Mouse (Mus musculus) kidney, embryonic 14.5 days (tissue): ENCODE results near the gene Pxn. TPM values are rescaled to one million over a fixed set of nuclear protein-coding genes. Genes with fewer than 3 reads are reported as not detected.

Experiments used
- ATAC-seq: fragments of 200-750 bp; cut with Nextera tagmentation; 2 replicates; pipeline ENCODE4 v1.8.0; 2017; ENCODE audit warnings: moderate number of reproducible peaks, mild to moderate bottlenecking, moderate TSS enrichment, moderate library complexity; ENCODE audit not compliant: low FRiP score, low TSS enrichment
- H3K27ac ChIP-seq: fragments of 300-500 bp; sonication (generic); 2 replicates; pipeline ENCODE4 v1.5.1; 2014; ENCODE audit warnings: low read depth, mild to moderate bottlenecking, low read length, moderate library complexity, mixed read lengths
- H3K27me3 ChIP-seq: fragments of 300-500 bp; sonication (generic); 2 replicates; pipeline ENCODE4 v1.6.1; 2014; ENCODE audit warnings: mild to moderate bottlenecking, low read length; ENCODE audit not compliant: control insufficient read depth, insufficient read depth
- H3K36me3 ChIP-seq: fragments of 300-500 bp; sonication (generic); 2 replicates; pipeline ENCODE4 v1.6.1; 2014; ENCODE audit warnings: low read length, mixed read lengths; ENCODE audit not compliant: control insufficient read depth, insufficient read depth
- H3K4me1 ChIP-seq: fragments of 300-500 bp; sonication (generic); 2 replicates; pipeline ENCODE4 v1.6.1; 2014; ENCODE audit warnings: low read length, mixed read lengths; ENCODE audit not compliant: control insufficient read depth, insufficient read depth
- H3K4me2 ChIP-seq: fragments of 300-500 bp; sonication (generic); replicated peaks from 2 replicates; pipeline ENCODE4 v1.6.1; 2014; ENCODE audit warnings: low read depth, mild to moderate bottlenecking, low read length
- H3K4me3 ChIP-seq: fragments of 300-500 bp; sonication (generic); 2 replicates; pipeline ENCODE4 v1.5.1; 2014; ENCODE audit warnings: mild to moderate bottlenecking, low read length
- H3K9ac ChIP-seq: fragments of 300-500 bp; sonication (generic); 2 replicates; pipeline ENCODE4 v1.6.1; 2014; ENCODE audit warnings: low read depth, mild to moderate bottlenecking, low read length, moderate library complexity
- H3K9me3 ChIP-seq: fragments of 300-500 bp; sonication (generic); 2 replicates; pipeline ENCODE4 v1.6.1; 2016; ENCODE audit warnings: low read length; ENCODE audit not compliant: control insufficient read depth
- WGBS: fragments of 180-500 bp; shearing (Covaris S2); extraction: QIAGEN DNeasy Blood & Tissue Kit; methylation state at CpG from one replicate; pipeline ENCODE4 v1.1.7; 2014; 5-methylcytosine and 5-hydroxymethylcytosine counted together
- polyA plus RNA-seq: library from polyadenylated mRNA; unstranded; fragments of >200 nt; fragmentation: Nextera tagmentation; extraction: Ambion mirVana; gene quantifications from 2 replicates; pipeline ENCODE4 v1.2.1, GENCODE M21; 2014

Pxn gene
- polyA plus RNA-seq, 1 experiment from 2014 or later, result 22.4 TPM

GRCm38 (mm10) chr5:115528128-115528527 is 21.7 kb downstream of the Pxn start:
- ATAC-seq, result no peak
- WGBS, result 82% methylated on average over 5 of the region's 5 CpGs
- Histone ChIP-seq H3K27me3 (no peaks in the 10 kb centered on the region), H3K36me3 (no peaks in the 10 kb centered on the region), H3K4me2 (no peak overlapping the region), H3K9me3 (no peaks in the 10 kb centered on the region), H3K4me1 (peaks cover 76% of the 10 kb centered on the region), H3K27ac (no peak overlapping the region), H3K4me3 (no peak overlapping the region), H3K9ac (no peak overlapping the region)

GRCm38 (mm10) chr5:115529364-115529741 is 22.9 kb downstream of the Pxn start:
- peak overlapping the region; percentile 82; the same call in 1 of the 2 replicates for H3K27ac ChIP-seq
- no peak for ATAC-seq
- H3K4me1 ChIP-seq, result peaks cover 76% of the 10 kb centered on the region
- H3K9me3 ChIP-seq, result no peaks in the 10 kb centered on the region
- H3K36me3 ChIP-seq, result no peaks in the 10 kb centered on the region
- WGBS, result 52% methylated on average over 8 of the region's 8 CpGs
- H3K4me3 ChIP-seq, result no peak overlapping the region
- no peak overlapping the region for H3K4me2 ChIP-seq
- no peaks in the 10 kb centered on the region for H3K27me3 ChIP-seq
- H3K9ac ChIP-seq, result no peak overlapping the region

- WGBS, result 40% methylated on average over 7 of the region's 7 CpGs
- no peak for ATAC-seq
- Histone ChIP-seq H3K9ac (peak overlapping the region; percentile 31; the same call in 1 of the 2 replicates), H3K36me3 (no peaks in the 10 kb centered on the region), H3K27me3 (no peaks in the 10 kb centered on the region), H3K4me2 (no peak overlapping the region; the same call in 1 of the 2 replicates), H3K4me3 (no peak overlapping the region), H3K9me3 (no peaks in the 10 kb centered on the region), H3K4me1 (peaks cover 76% of the 10 kb centered on the region), H3K27ac (peak overlapping the region; percentile 82)
Measured at GRCm38 (mm10) chr5:115529742-115530446, 23.4 kb downstream of the Pxn start.

- peaks cover 76% of the 10 kb centered on the region for H3K4me1 ChIP-seq
- WGBS, result 26% methylated on average over 8 of the region's 8 CpGs
- H3K27ac ChIP-seq, result peak overlapping the region; percentile 82
- H3K9me3 ChIP-seq, result no peaks in the 10 kb centered on the region
- peak overlapping the region; percentile 31; the same call in 1 of the 2 replicates for H3K9ac ChIP-seq
- H3K4me2 ChIP-seq, result no peak overlapping the region; the same call in 1 of the 2 replicates
- H3K4me3 ChIP-seq, result no peak overlapping the region
- no peaks in the 10 kb centered on the region for H3K27me3 ChIP-seq
- no peak for ATAC-seq
- no peaks in the 10 kb centered on the region for H3K36me3 ChIP-seq
Measured at GRCm38 (mm10) chr5:115530447-115530809, 24.0 kb downstream of the Pxn start.

GRCm38 (mm10) chr5:115531671-115532270 is 25.3 kb downstream of the Pxn start:
- H3K9ac ChIP-seq, result peak overlapping the region; percentile 28; the same call in 1 of the 2 replicates
- 20% methylated on average over 18 of the region's 18 CpGs for WGBS
- H3K4me1 ChIP-seq, result peaks cover 76% of the 10 kb centered on the region
- H3K27ac ChIP-seq, result peak overlapping the region; percentile 82; the same call in 1 of the 2 replicates
- H3K36me3 ChIP-seq, result no peaks in the 10 kb centered on the region
- H3K4me2 ChIP-seq, result peak overlapping the region; percentile 21; the same call in 1 of the 2 replicates
- no peaks in the 10 kb centered on the region for H3K27me3 ChIP-seq
- H3K4me3 ChIP-seq, result no peak overlapping the region
- peak; percentile 72 for ATAC-seq
- no peaks in the 10 kb centered on the region for H3K9me3 ChIP-seq

GRCm38 (mm10) chr5:115534290-115534731 is 27.8 kb downstream of the Pxn start:
- Histone ChIP-seq H3K4me3 (no peak overlapping the region), H3K27me3 (no peaks in the 10 kb centered on the region), H3K9ac (peak overlapping the region; percentile 1; the same call in 1 of the 2 replicates), H3K4me1 (peaks cover 74% of the 10 kb centered on the region), H3K36me3 (no peaks in the 10 kb centered on the region), H3K4me2 (peak overlapping the region; percentile 17; the same call in 1 of the 2 replicates), H3K27ac (peak overlapping the region; percentile 66; the same call in 1 of the 2 replicates), H3K9me3 (no peaks in the 10 kb centered on the region)
- no peak for ATAC-seq
- 13% methylated on average over 16 of the region's 16 CpGs for WGBS

GRCm38 (mm10) chr5:115534856-115535255 is 28.4 kb downstream of the Pxn start:
- WGBS, result 20% methylated on average over 8 of the region's 8 CpGs
- Histone ChIP-seq H3K27ac (peak overlapping the region; percentile 66), H3K4me3 (no peak overlapping the region), H3K4me2 (peak overlapping the region; percentile 17; the same call in 1 of the 2 replicates), H3K27me3 (no peaks in the 10 kb centered on the region), H3K9me3 (no peaks in the 10 kb centered on the region), H3K4me1 (peaks cover 68% of the 10 kb centered on the region), H3K9ac (peak overlapping the region; percentile 37; the same call in 1 of the 2 replicates), H3K36me3 (no peaks in the 10 kb centered on the region)
- no peak for ATAC-seq

- no peak overlapping the region for H3K4me3 ChIP-seq
- H3K4me1 ChIP-seq, result peaks cover 60% of the 10 kb centered on the region
- no peak for ATAC-seq
- H3K9ac ChIP-seq, result 0 out of 2 replicates have a peak overlapping the region, but pooled peaks have one; percentile 37
- no peaks in the 10 kb centered on the region for H3K9me3 ChIP-seq
- H3K4me2 ChIP-seq, result no peak overlapping the region
- no peak overlapping the region; the same call in 1 of the 2 replicates for H3K27ac ChIP-seq
- H3K36me3 ChIP-seq, result no peaks in the 10 kb centered on the region
- WGBS, result 20% methylated on average over 7 of the region's 7 CpGs
- H3K27me3 ChIP-seq, result no peaks in the 10 kb centered on the region
Measured at GRCm38 (mm10) chr5:115535635-115536034, 29.2 kb downstream of the Pxn start.
